Mouse (Mus musculus) retina, postnatal 1 day (tissue): ENCODE data around the gene Shf.

Source experiments
- DNase-seq: peaks from one replicate; pipeline ENCODE4 v3.0.0-alpha.2; 2012

The Shf gene

GRCm38 (mm10) chr2:122301921-122302573, 66.9 kb downstream of the Shf start:
- DNase-seq, result no peak

DNA sequence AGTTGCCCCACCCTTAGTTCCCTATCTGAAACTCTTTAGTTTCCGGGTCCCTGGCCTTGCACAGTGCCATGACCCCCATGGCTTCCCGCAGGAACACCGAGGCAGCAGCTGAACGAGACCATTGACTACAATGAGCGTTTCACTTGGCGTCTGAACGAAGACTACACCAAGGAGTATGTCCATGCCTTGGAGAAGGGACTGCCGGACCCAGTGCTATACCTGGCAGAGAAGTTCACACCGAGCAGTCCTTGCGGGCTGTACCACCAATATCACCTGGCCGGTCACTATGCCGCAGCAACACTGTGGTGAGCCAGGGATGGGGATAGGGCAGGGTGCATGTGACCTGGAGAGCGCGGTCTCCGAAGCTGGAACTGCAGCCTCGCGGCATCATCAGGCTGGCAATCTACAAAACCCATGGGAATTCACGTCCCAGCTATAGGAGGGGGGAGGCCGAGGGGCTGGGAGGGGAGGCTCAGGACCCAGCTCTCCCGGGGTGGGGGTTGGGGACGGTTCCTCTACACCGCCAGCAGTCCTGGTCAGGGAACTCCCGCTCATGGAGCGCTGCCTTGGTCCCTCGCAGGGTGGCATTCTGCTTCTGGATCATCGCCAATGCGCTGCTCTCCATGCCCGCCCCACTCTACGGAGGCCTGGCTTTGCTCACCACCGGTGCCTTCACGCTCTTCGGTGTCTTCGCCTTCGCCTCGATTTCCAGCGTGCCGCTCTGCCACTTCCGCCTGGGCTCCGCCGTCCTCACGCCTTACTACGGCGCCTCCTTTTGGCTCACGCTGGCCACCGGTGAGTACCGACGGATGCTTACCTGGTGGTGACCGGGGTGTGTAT, 67.7 kb downstream of the Shf start:
- DNase-seq, result peak; percentile 66

DNA sequence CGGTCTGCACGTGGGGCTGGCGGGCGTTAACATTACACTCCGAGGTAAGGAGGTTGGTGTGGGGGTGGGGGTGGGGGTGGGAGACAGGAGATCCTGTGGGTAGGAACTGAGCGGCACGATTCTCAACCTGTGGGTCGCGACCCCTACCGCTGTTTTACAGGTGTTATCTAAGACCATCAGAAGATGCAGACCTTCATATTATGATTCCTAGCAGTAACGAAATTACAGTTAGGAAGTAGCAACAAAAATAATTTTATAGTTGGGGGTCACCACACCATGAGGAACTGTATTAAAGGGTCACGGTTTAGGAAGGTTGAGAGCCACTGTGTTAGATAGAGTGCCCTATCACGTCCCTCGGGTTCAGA, 68.3 kb downstream of the Shf start:
- DNase-seq, result no peak

GRCm38 (mm10) chr2:122299911-122300655, 68.9 kb downstream of the Shf start:
- DNase-seq, result no peak
